Mouse (Mus musculus) ES-E14 (cell line): ENCODE data around the gene Amigo3.

Source experiments
- CHD2 ChIP-seq: IDR thresholded peaks from 2 replicates; pipeline ENCODE4 v1.6.1; 2014; ENCODE audit warnings: mild to moderate bottlenecking, low read depth, low read length, inconsistent platforms
- HCFC1 ChIP-seq: IDR thresholded peaks from 2 replicates; pipeline ENCODE4 v1.6.1; 2012; ENCODE audit warnings: low read length, inconsistent platforms, borderline replicate concordance; ENCODE audit not compliant: insufficient read depth
- MAFK ChIP-seq: IDR thresholded peaks from 2 replicates; pipeline ENCODE4 v1.6.1; 2014; ENCODE audit warnings: mild to moderate bottlenecking, low read depth, low read length, inconsistent platforms; ENCODE audit not compliant: insufficient read depth
- ZC3H11A ChIP-seq: IDR thresholded peaks from 2 replicates; pipeline ENCODE4 v1.6.1; 2012; ENCODE audit warnings: low read depth, mild to moderate bottlenecking, inconsistent platforms, low read length, borderline replicate concordance

GRCm38 (mm10) chr9:108058291-108058690, 5.3 kb downstream of the Amigo3 start:
- TF ChIP-seq MAFK (no peak), ZC3H11A (no peak), HCFC1 (no peak), CHD2 (no peak)
